Mouse (Mus musculus) adrenal gland, adult 18-20 months (tissue): ENCODE measurements around the gene Clpx. TPM values are rescaled to one million over a fixed set of nuclear protein-coding genes. Genes with fewer than 3 reads are reported as not detected.

Experiments used
- total RNA-seq, 2 experiments: library from RNA; stranded (reverse); gene quantifications; 1 replicate in 1 of 2; 2 replicates in 1 of 2; pipeline ENCODE4 v1.2.3; 2021

Gene Clpx
- total RNA-seq, 2 experiments from 2014 or later: 66.7 to 75.1 TPM

Other genes starting within 250 kb of the Clpx start
- gene Igdcc4, start 192.8 kb upstream of the Clpx start, total RNA-seq: 10 to 100 TPM; 21.1 to 24.1 TPM
- 1 to 10 TPM; 1.4 to 1.8 TPM for gene Igdcc3, start 153.1 kb upstream of the Clpx start, total RNA-seq
- gene Parp16, start 98.9 kb upstream of the Clpx start, total RNA-seq: 10 to 100 TPM; 12.0 to 15.3 TPM
- gene Cilp, start 29.1 kb upstream of the Clpx start, total RNA-seq: 1 to 10 TPM; 3.1 to 5.9 TPM
- 10 to 100 TPM; 18.0 to 18.6 TPM for gene Pdcd7, start 51.8 kb downstream of the Clpx start, total RNA-seq
- under 1 TPM; 0.45 to 0.86 TPM for gene Ubap1l, start 66.8 kb downstream of the Clpx start, total RNA-seq
- gene Kbtbd13, start 97.4 kb downstream of the Clpx start, total RNA-seq: under 1 TPM; 0.17 to 0.26 TPM
- 10 to 100 TPM in 1 of 2 experiments, 1 to 10 TPM in 1; 5.7 to 31.8 TPM for gene Rasl12, start 104.2 kb downstream of the Clpx start, total RNA-seq
- not detected for gene Slc51b, start 128.7 kb downstream of the Clpx start, total RNA-seq
- 10 to 100 TPM; 10.9 to 12.4 TPM for gene Mtfmt, start 141.5 kb downstream of the Clpx start, total RNA-seq
- 10 to 100 TPM; 53.2 to 64.3 TPM for gene Spg21, start 166.7 kb downstream of the Clpx start, total RNA-seq
- gene Ankdd1a, start 225.9 kb downstream of the Clpx start, total RNA-seq: 1 to 10 TPM in 1 of 2 experiments, under 1 TPM in 1; 0.35 to 1.6 TPM